Mouse (Mus musculus) urinary bladder, postnatal 14 days (tissue): ENCODE data around the gene Zcchc14.

Experiments used
- DNase-seq: peaks from one replicate; pipeline ENCODE4 v3.0.0; 2021; ENCODE audit warnings: low spot score

Zcchc14 gene

DNA sequence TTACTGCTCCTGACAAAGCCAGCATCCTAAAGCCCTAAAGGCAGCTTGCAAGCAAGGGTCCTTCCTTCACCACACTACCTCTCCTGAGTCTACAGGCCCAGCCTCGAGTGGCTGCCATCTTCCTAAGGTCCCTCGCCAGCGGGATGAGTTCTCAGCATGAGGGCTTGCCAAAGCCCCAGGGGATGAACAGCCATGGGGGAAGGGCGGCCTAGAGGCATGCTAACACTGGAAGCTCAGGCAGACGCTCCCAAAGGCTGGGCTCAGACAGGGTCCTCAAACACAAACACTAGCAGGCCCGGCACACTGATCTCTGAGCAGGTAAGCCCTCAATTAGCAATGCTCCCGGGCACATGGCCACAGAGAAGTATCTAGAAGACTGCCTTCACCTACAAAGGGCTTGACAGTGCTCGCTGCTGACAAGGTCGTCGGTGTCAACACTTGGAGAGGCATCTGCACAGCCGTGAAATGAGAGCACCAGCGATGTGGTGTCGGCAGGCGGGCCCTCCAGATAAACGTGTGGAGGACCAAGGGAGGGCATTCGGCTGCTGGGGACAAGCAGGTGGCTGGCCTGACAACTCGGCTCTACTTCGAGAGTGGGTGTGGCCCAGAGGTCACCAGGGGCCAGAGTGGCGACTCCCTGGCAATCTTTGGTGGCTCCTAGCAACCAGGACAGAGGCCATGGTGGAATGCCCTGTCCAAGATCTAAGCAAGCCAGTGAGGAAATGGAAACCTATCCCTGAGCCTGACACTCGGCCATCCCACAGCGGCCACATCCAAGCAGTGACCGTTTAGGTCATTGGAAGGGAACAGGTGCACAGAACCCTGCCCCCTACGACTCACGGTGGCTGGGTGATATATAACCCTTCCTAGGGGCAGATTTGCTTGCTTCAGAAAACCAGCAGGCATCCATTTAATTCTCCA is 101.4 kb downstream of the Zcchc14 start:
- DNase-seq = no peak

- DNase-seq = no peak
Observed at GRCm38 (mm10) chr8:121550056-121550455, 102.6 kb downstream of the Zcchc14 start.
